Mouse (Mus musculus): ENCODE results near the gene Bcl2l2.

GRCm38 (mm10) chr14:54866268-54866667 is 16.9 kb upstream of the Bcl2l2 start:
- TF ChIP-seq POLR2A (IDR thresholded peaks at IDR 0.05; ENCODE audit: extremely low read depth, insufficient read depth, low read length), result no peak
- no peak for TF ChIP-seq CTCF (IDR thresholded peaks at IDR 0.05; ENCODE audit: extremely low read depth, insufficient read depth, low read length)
